Mouse (Mus musculus) Patski (cell line): ENCODE results near the gene Zfp426. TPM values are rescaled to one million over a fixed set of nuclear protein-coding genes. Genes with fewer than 3 reads are reported as not detected.
A peak's percentile ranks its signal among the peaks of the same experiment; 100 is the strongest.

Source experiments
- ATAC-seq: fragments of 100-300 bp; one replicate; pipeline ENCODE4 v1.8.0; 2021
- CTCF ChIA-PET: fragments of 350-600 bp; sonication (Branson Sonifier 250); formaldehyde crosslinking; loops from one replicate; lab custom pipeline; 2022; ENCODE audit warnings: inconsistent platforms; lab: Charles Lee
- POLR2A ChIA-PET: fragments of 350-600 bp; sonication (Branson Sonifier 250); formaldehyde crosslinking; loops from one replicate; lab custom pipeline; 2022; ENCODE audit warnings: antibody characterized with exemption, inconsistent platforms; lab: Charles Lee
- DNase-seq: peaks from one replicate; pipeline ENCODE4 v3.0.0-alpha.2; 2011; ENCODE audit warnings: low read depth, low spot score
- H3K27me3 ChIP-seq: fragments of 371-371 bp; one replicate; pipeline ENCODE4 v1.5.1; 2021
- CTCF ChIP-seq: fragments of 100-300 bp; IDR thresholded peaks from one replicate; pipeline ENCODE4 v1.5.1; 2021
- in situ Hi-C: fragments of 300-500 bp; cut with MboI; formaldehyde crosslinking; loops from 3 replicates; pipeline ENCODE4 v1.11.1; 2018; ENCODE audit warnings: low pct_unique_long_range_greater_than_20kb, mixed read lengths
- polyA plus RNA-seq: library from polyadenylated mRNA; unstranded; gene quantifications from one replicate; pipeline ENCODE4 v1.2.3, GENCODE M21; 2021

Gene Zfp426
- polyA plus RNA-seq, 1 experiment from 2014 or later: 24.4 TPM

GRCm38 (mm10) chr9:20512714-20513113 lies 20.2 kb upstream of the Zfp426 start:
- ChIA-PET CTCF (no interaction called here), POLR2A (no interaction called here)
- no peak for TF ChIP-seq CTCF
- in situ Hi-C loops: no loop called here
- DNase-seq (no peak), ATAC-seq (no peak)
- H3K27me3 ChIP-seq: no peaks in the 10 kb centered on the region

DNA sequence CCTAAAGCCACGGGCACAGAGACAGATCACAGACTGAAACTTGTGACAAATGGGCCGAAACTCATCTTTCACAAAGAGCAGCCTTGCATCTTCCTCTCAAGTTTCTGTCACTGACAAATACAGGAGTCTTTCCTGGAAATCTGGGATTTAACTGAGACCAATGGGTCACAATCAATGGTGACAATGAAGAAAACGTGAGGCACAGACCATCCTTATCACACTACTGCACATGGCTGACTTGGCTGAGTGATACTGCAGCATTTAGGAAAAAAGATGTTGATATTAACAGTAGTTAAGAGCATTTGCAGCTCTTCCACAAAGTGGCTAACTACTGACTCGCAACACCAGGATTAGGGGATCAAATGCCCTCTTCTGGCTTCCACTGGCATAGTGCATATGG lies 19.1 kb upstream of the Zfp426 start:
- CTCF ChIA-PET: no interaction called here
- in situ Hi-C loops: no loop called here
- TF ChIP-seq CTCF: no peak
- no peak for DNase-seq
- no peak for ATAC-seq
- POLR2A ChIA-PET: no interaction called here
- H3K27me3 ChIP-seq: no peaks in the 10 kb centered on the region

DNA sequence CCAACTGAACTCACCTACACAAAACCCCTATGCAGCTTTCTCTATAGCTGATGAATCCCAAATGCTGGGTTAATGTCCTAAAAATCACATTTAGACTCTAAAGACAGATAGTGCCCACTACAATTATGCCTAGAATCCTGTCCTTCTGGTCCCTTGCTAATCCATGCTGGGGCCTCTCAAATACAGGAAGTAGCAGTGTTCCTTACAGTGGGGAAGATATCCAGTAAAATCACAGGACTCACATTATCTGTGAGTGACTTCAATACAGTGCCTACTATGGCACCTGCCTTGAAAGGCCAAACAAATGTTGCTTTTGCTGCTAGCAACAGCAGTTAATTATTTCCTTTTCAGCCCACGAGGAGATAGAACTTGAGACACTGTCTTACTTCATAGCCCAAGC lies 17.8 kb upstream of the Zfp426 start:
- ChIA-PET POLR2A (interaction anchor here (1.3 kb wide), 1 partner anchor 17 kb away, joined by 3 read pairs; the partner anchor contains the start of gene Zfp426), CTCF (interaction anchor here (0.6 to 1.4 kb wide), 2 partner anchors 17 to 228 kb away, joined by 3 read pairs; no protein-coding TSS in a partner anchor)
- in situ Hi-C loops: no loop called here
- DNase-seq: no peak
- H3K27me3 ChIP-seq: no peaks in the 10 kb centered on the region
- no peak for ATAC-seq
- no peak for TF ChIP-seq CTCF

- ATAC-seq: no peak
- ChIA-PET POLR2A (interaction anchor here (0.7 to 1.3 kb wide), 2 partner anchors 9 to 17 kb away, joined by 3 read pairs; partner anchors contain the start of gene Zfp426), CTCF (interaction anchor here (1.4 kb wide), 1 partner anchor 16 kb away, joined by 3 read pairs; no protein-coding TSS in a partner anchor)
- no peak for DNase-seq
- in situ Hi-C loops: no loop called here
- H3K27me3 ChIP-seq: no peaks in the 10 kb centered on the region
- TF ChIP-seq CTCF: no peak
These were observed 17.1 kb upstream of the Zfp426 start for GRCm38 (mm10) chr9:20509676-20510075.

DNA sequence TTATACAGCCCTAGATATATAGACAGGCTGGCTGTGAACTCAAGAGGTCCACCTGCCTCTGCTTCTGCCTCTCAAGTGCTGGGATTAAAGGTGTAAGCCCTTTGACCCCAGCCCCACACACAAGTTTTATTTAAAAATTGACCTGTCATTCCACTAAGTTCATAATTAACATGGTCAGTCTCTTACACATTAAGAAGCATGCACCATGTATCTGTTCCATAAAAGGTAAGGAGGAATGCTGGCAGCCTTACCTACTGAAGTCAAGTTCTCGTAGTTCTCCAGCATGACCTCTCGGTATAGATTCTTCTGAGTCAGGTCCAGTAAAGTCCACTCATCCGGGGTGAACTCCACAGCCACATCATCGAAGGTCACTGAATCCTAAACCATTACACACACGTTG lies 12.3 kb upstream of the Zfp426 start:
- CTCF ChIA-PET: interaction anchor here (1.5 kb wide), 1 partner anchor 12 kb away, joined by 4 read pairs; the partner anchor contains the start of gene Zfp426
- POLR2A ChIA-PET: no interaction called here
- no peaks in the 10 kb centered on the region for H3K27me3 ChIP-seq
- no peak for DNase-seq
- in situ Hi-C loops: no loop called here
- ATAC-seq: no peak
- TF ChIP-seq CTCF: no peak

GRCm38 (mm10) chr9:20493281-20493680 lies 735 bp upstream of the Zfp426 start:
- peak; percentile 36 for TF ChIP-seq CTCF
- in situ Hi-C loops: no loop called here
- DNase-seq: no peak
- POLR2A ChIA-PET: interaction anchor here (1.1 to 1.4 kb wide), 2 partner anchors 17 to 27 kb away, joined by 3 to 4 read pairs; no protein-coding TSS in a partner anchor
- ATAC-seq: no peak
- CTCF ChIA-PET: interaction anchor here (0.8 to 1.5 kb wide), 4 partner anchors 11 to 26 kb away, joined by 3 to 4 read pairs (median 3); no protein-coding TSS in a partner anchor
- H3K27me3 ChIP-seq: no peaks in the 10 kb centered on the region

DNA sequence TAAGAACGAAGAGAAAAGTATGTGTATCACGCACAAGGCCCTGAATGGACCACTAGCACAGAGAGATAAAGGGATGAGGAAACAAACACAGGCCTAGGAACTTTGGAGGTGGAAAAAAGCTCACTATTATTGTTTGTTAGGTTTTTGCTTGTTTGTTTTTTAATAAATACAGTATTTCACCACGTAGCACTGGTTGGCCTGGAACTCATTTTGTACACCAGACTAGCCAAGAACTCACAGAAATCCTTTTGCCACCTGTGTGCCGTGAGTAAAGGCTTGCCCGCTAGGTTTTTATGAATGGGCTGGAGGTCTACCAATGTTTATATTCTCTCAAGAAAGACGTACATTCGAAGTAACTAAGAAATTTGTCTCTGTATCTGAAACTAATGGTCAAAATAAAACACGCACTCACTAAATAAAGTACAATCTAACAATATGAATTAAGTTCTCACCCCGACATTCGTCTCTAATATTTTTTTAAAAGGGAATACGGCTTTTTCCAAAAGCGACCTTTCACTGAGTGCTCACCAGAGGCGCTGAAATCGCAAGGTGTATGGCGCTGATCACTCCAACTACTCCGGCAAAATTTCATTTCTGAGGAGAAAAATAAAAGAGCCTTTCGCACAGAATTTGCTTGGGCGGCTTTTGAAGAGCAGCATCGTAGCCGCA lies 554 bp downstream of the Zfp426 start:
- H3K27me3 ChIP-seq: no peaks in the 10 kb centered on the region
- in situ Hi-C loops: no loop called here
- DNase-seq: no peak
- no peak for TF ChIP-seq CTCF
- ChIA-PET CTCF (interaction anchor here (1.4 to 2.5 kb wide), 4 partner anchors 12 to 29 kb away, joined by 3 to 6 read pairs (median 4); no protein-coding TSS in a partner anchor), POLR2A (interaction anchor here (1.4 kb wide), 1 partner anchor 18 kb away, joined by 3 read pairs; no protein-coding TSS in a partner anchor)
- peak; percentile 9 for ATAC-seq

DNA sequence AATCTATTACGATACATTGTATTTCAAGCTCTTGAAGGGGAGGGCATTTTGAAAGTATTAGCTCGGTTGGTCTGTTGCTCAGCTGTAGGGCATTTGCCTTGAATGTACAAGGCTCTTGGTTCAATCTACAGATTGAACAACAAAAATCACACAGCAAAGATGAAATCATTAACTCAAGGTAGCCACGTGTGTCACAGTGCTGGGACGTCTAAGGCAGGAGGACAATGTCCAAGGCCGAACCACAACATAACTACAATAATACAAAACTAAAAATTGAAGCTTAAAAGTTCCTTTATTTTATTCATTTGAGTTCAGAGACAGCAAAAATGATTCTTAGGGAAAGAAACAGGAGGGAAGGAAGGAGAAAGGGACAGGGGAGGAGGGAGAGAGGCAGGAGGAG lies 3.0 kb downstream of the Zfp426 start:
- TF ChIP-seq CTCF: no peak
- ChIA-PET CTCF (interaction anchor here (1.2 to 2.5 kb wide), 2 partner anchors 9 to 22 kb away, joined by 3 to 6 read pairs; no protein-coding TSS in a partner anchor), POLR2A (interaction anchor here (1.4 kb wide), 1 partner anchor 32 kb away, joined by 4 read pairs; the partner anchor contains the start of gene Zfp266)
- in situ Hi-C loops: no loop called here
- no peak for DNase-seq
- ATAC-seq: no peak
- no peaks in the 10 kb centered on the region for H3K27me3 ChIP-seq

GRCm38 (mm10) chr9:20479396-20479795 lies 13.2 kb downstream of the Zfp426 start:
- ATAC-seq (no peak), DNase-seq (no peak)
- no peaks in the 10 kb centered on the region for H3K27me3 ChIP-seq
- no peak for TF ChIP-seq CTCF
- in situ Hi-C loops: loop anchor here (10.0 kb wide), 1 partner anchor 165 kb away; the partner anchor contains the start of genes Fbxl12 and Ubl5
- ChIA-PET POLR2A (no interaction called here), CTCF (interaction anchor here (1.3 to 2.3 kb wide), 4 partner anchors 12 to 22 kb away, joined by 3 to 6 read pairs (median 6); no protein-coding TSS in a partner anchor)

GRCm38 (mm10) chr9:20476632-20477031 lies 15.9 kb downstream of the Zfp426 start:
- in situ Hi-C loops: loop anchor here (10.0 kb wide), 1 partner anchor 168 kb away; the partner anchor contains the start of genes Fbxl12 and Ubl5
- CTCF ChIA-PET: interaction anchor here (1.8 kb wide), 1 partner anchor 9 kb away, joined by 4 read pairs; no protein-coding TSS in a partner anchor
- TF ChIP-seq CTCF: no peak
- POLR2A ChIA-PET: no interaction called here
- no peak for DNase-seq
- H3K27me3 ChIP-seq: no peaks in the 10 kb centered on the region
- no peak for ATAC-seq
